In the genomic region with DNA sequence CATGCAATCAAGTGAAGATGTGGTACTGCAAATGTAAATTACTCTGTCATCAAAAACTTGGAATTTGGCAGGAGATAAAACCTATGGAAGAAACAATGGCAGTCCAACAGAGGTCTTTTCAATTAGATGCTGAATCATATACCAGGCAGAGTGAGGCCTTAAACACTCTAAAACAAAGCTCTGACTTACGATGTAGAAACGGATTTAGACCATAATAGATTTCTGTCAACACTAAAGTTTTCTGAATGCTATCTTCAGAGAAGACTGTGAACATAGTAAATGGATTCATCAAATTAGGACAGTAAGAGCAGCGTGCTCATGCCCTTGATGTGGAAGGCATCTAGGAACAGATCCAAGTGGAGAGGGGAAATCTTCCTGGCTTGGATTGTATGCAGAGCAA, we compare ENCODE assay signal across 24 mouse cellular contexts.
A peak's percentile ranks its signal among the peaks of the same experiment; 100 is the strongest.
DNase-seq lines count a peak whose midpoint lies in the region; ATAC-seq and TF ChIP-seq lines count a peak whose summit lies in the region.
"Had no signal": no experiment of that assay in that cellular context is flagged by ENCODE, and none has a peak within 500 bp of the region (broad histone marks: within the 10 kb centered on the region; RNA-seq: fewer than 3 reads in every experiment).

No protein-coding gene starts in this region.

- WGBS in forebrain, embryonic 13.5 days, result 56% methylated on average over 3 of the region's 3 CpGs
- 68% methylated on average over 3 of the region's 3 CpGs for WGBS in forebrain, embryonic 12.5 days
- WGBS in forebrain, embryonic 16.5 days, result 25% methylated on average over 3 of the region's 3 CpGs
- WGBS in forebrain, postnatal 0 days, result 35% methylated on average over 3 of the region's 3 CpGs

- no peaks in the 10 kb centered on the region for H3K36me3 ChIP-seq in forebrain, embryonic 13.5 days (ENCODE audit: poor library complexity, severe bottlenecking)
- no peaks in the 10 kb centered on the region for H3K36me3 ChIP-seq in forebrain, embryonic 12.5 days (replicated peaks)
- no peaks in the 10 kb centered on the region for H3K36me3 ChIP-seq in forebrain, embryonic 16.5 days (ENCODE audit: control insufficient read depth, insufficient read depth)
- no peaks in the 10 kb centered on the region for H3K36me3 ChIP-seq in forebrain, postnatal 0 days (ENCODE audit: insufficient read depth)
- H3K36me3 ChIP-seq: embryonic facial prominence, embryonic 12.5 days; embryonic facial prominence, embryonic 15.5 days; hindbrain, embryonic 12.5 days; hindbrain, embryonic 15.5 days had no signal

- no peak overlapping the region for H3K4me3 ChIP-seq in forebrain, embryonic 13.5 days
- no peak overlapping the region for H3K4me3 ChIP-seq in forebrain, embryonic 12.5 days (replicated peaks)
- no peak overlapping the region for H3K4me3 ChIP-seq in forebrain, embryonic 16.5 days (replicated peaks; ENCODE audit: low read length)
- no peak overlapping the region for H3K4me3 ChIP-seq in forebrain, postnatal 0 days (ENCODE audit: low read depth, low read length)
- H3K4me3 ChIP-seq: embryonic facial prominence, embryonic 12.5 days; embryonic facial prominence, embryonic 15.5 days; hindbrain, embryonic 12.5 days; hindbrain, embryonic 15.5 days had no signal

- H3K27ac ChIP-seq in forebrain, embryonic 13.5 days, result no peak overlapping the region
- no peak overlapping the region for H3K27ac ChIP-seq in forebrain, embryonic 12.5 days
- no peak overlapping the region for H3K27ac ChIP-seq in forebrain, embryonic 16.5 days (ENCODE audit: low read length)
- H3K27ac ChIP-seq in forebrain, postnatal 0 days (ENCODE audit: low read depth, low read length), result no peak overlapping the region
- H3K27ac ChIP-seq: embryonic facial prominence, embryonic 12.5 days; embryonic facial prominence, embryonic 15.5 days; hindbrain, embryonic 12.5 days; hindbrain, embryonic 15.5 days had no signal

- no peak for TF ChIP-seq POLR2A in brain, embryonic 14.5 days (IDR thresholded peaks at IDR 0.05; ENCODE audit: borderline replicate concordance, extremely low read depth, insufficient read depth, insufficient read length, poor library complexity, severe bottlenecking)

- no peak overlapping the region for H3K9ac ChIP-seq in forebrain, embryonic 13.5 days
- no peak overlapping the region for H3K9ac ChIP-seq in forebrain, embryonic 12.5 days
- no peak overlapping the region for H3K9ac ChIP-seq in forebrain, embryonic 16.5 days (replicated peaks; ENCODE audit: low read depth, low read length)
- no peak overlapping the region for H3K9ac ChIP-seq in forebrain, postnatal 0 days
- H3K9ac ChIP-seq: embryonic facial prominence, embryonic 12.5 days; embryonic facial prominence, embryonic 15.5 days; hindbrain, embryonic 12.5 days; hindbrain, embryonic 15.5 days had no signal

- no peak for TF ChIP-seq CTCF in forebrain, postnatal 0 days (IDR thresholded peaks at IDR 0.05; ENCODE audit: low read depth)
- TF ChIP-seq CTCF in brain, embryonic 14.5 days (IDR thresholded peaks at IDR 0.05; ENCODE audit: borderline replicate concordance, extremely low read depth, insufficient read depth, insufficient read length), result no peak

- H3K27me3 ChIP-seq in forebrain, embryonic 13.5 days, result no peaks in the 10 kb centered on the region
- H3K27me3 ChIP-seq in forebrain, embryonic 12.5 days, result no peaks in the 10 kb centered on the region
- no peaks in the 10 kb centered on the region for H3K27me3 ChIP-seq in forebrain, embryonic 16.5 days (replicated peaks; ENCODE audit: control insufficient read depth, insufficient read depth, low read length)
- no peaks in the 10 kb centered on the region for H3K27me3 ChIP-seq in forebrain, postnatal 0 days (ENCODE audit: insufficient read depth, low read length)
- H3K27me3 ChIP-seq: embryonic facial prominence, embryonic 12.5 days; embryonic facial prominence, embryonic 15.5 days; hindbrain, embryonic 12.5 days; hindbrain, embryonic 15.5 days had no signal

- peak; percentile 59 for ATAC-seq in forebrain, embryonic 13.5 days
- no peak; the same call in 1 of the 2 replicates for ATAC-seq in forebrain, embryonic 12.5 days (ENCODE audit: low FRiP score)
- ATAC-seq in forebrain, embryonic 16.5 days, result peak; percentile 37
- ATAC-seq in forebrain, postnatal 0 days, result no peak
- ATAC-seq: activated CD4-positive, CD25-positive, alpha-beta regulatory T cell, adult 4 months; CD4-positive, CD25-positive, alpha-beta regulatory T cell, adult 4 months; inflammation-experienced regulatory T-cells, adult 6 months; intestine, embryonic 16.5 days had no signal

- no peak for DNase-seq in forebrain, postnatal 0 days
- DNase-seq in Muller cell, postnatal 12 days (ENCODE audit: inconsistent ontology term), result peak; percentile 81
- peak; percentile 83 for DNase-seq in brain, embryonic 14.5 days (ENCODE audit: low read depth)
- DNase-seq: adrenal gland, adult 8-10 months; adrenal gland, postnatal 25 days; cerebellum, adult 11 months; cerebellum, adult 2 months; cerebellum, postnatal 25 days; gastrocnemius, postnatal 10 days; heart, adult 11 months; kidney, adult 18-20 months; kidney, adult 9 months had no signal

- H3K4me2 ChIP-seq in forebrain, embryonic 13.5 days, result no peak overlapping the region
- H3K4me2 ChIP-seq in forebrain, embryonic 12.5 days, result no peak overlapping the region
- no peak overlapping the region for H3K4me2 ChIP-seq in forebrain, embryonic 16.5 days (ENCODE audit: low read length)
- H3K4me2 ChIP-seq in forebrain, postnatal 0 days (ENCODE audit: low read depth), result no peak overlapping the region
- H3K4me2 ChIP-seq: embryonic facial prominence, embryonic 12.5 days; embryonic facial prominence, embryonic 15.5 days; heart, embryonic 11.5 days; hindbrain, embryonic 12.5 days; hindbrain, embryonic 15.5 days had no signal

- H3K4me1 ChIP-seq in forebrain, embryonic 13.5 days, result peaks cover 31% of the 10 kb centered on the region
- peaks cover 18% of the 10 kb centered on the region for H3K4me1 ChIP-seq in forebrain, embryonic 12.5 days
- H3K4me1 ChIP-seq in forebrain, embryonic 16.5 days (replicated peaks; ENCODE audit: control insufficient read depth, insufficient read depth, low read length), result peaks cover 17% of the 10 kb centered on the region
- peaks cover 11% of the 10 kb centered on the region for H3K4me1 ChIP-seq in forebrain, postnatal 0 days (ENCODE audit: insufficient read depth)
- H3K4me1 ChIP-seq: embryonic facial prominence, embryonic 12.5 days; embryonic facial prominence, embryonic 15.5 days had no signal

- H3K9me3 ChIP-seq in forebrain, embryonic 13.5 days (replicated peaks), result no peaks in the 10 kb centered on the region
- H3K9me3 ChIP-seq in forebrain, embryonic 12.5 days, result no peaks in the 10 kb centered on the region
- no peaks in the 10 kb centered on the region for H3K9me3 ChIP-seq in forebrain, embryonic 16.5 days (ENCODE audit: control insufficient read depth, low read length)
- no peaks in the 10 kb centered on the region for H3K9me3 ChIP-seq in forebrain, postnatal 0 days (ENCODE audit: low read length)
- H3K9me3 ChIP-seq: embryonic facial prominence, embryonic 12.5 days; embryonic facial prominence, embryonic 15.5 days; hindbrain, embryonic 12.5 days; hindbrain, embryonic 15.5 days had no signal

Comparison
In these comparisons a context has a peak if more than half of its experiments do, and no peak if none do; other contexts are left out.
1. ATAC-seq: peak in forebrain, embryonic 13.5 days (single experiment) and forebrain, embryonic 16.5 days (single experiment); none in forebrain, embryonic 12.5 days (single experiment) and forebrain, postnatal 0 days (single experiment).